Mouse (Mus musculus) kidney, postnatal 10 days (tissue): ENCODE measurements around the gene Helz.
"Not testable (repeated sequence)": the region's sequence is repeated elsewhere in the genome, so short reads cannot be mapped to it uniquely, and the experiment has no call there.

ENCODE experiments used
- DNase-seq: peaks from one replicate; pipeline ENCODE4 v3.0.0; 2021; ENCODE audit warnings: mixed read lengths

The Helz gene

DNA sequence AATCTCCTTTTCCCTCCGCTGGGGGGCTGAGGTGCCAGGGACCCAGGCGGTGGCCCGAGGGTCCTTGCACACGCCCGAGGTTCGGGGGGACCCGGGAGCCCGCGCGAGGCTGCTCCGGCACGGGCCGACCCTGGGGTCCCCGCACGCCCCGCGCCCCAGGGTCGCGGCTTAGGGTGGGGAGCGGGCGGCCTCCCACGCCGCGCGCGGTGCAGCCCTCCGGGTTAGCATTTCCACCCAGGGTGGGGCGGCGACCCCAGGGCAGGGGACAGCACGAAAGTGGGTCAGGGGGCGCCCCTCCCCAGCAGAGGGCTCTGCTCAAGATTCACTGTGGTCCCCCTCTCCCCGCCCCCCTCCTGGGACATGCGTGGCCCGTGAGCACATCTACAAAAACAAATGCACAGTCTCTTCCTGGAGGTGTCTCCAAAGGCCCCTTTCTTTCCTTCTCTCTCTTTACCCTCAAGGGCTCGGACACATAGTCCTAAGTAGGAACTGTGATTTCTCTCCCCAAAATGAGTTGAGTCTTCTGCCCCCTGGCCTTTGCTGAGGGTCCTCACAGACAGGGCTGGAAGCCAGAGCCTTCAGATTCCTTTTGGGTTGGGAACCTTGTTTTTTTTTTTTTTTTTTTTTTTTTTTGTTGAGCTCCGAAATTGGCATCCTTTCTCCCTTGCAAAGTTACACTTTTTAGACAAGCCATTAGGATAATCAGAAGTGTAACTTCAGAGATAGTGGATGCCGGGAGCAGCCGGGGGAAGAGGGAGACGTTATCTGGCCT lies 660 bp downstream of the Helz start:
- peak; percentile 60 for DNase-seq

DNA sequence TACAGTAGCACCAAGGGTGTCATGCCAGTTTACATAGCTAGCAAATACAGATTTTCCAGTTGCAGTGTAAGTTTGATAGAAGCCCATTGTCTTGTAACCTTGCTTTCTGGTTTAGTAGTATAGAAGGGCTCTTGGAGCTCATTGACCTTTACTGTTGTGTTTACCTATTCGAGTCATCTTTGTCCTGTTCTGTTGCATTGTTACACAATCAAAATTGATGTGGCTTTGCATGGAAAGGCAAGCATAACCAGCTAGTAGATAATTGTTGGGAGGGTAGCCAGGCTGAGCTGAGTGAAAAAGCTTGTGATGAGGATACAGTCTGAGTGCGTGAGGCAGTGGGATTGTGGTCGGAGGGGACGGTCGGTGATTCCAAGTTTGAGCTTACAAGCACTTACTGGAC lies 12.1 kb downstream of the Helz start:
- no peak for DNase-seq

DNA sequence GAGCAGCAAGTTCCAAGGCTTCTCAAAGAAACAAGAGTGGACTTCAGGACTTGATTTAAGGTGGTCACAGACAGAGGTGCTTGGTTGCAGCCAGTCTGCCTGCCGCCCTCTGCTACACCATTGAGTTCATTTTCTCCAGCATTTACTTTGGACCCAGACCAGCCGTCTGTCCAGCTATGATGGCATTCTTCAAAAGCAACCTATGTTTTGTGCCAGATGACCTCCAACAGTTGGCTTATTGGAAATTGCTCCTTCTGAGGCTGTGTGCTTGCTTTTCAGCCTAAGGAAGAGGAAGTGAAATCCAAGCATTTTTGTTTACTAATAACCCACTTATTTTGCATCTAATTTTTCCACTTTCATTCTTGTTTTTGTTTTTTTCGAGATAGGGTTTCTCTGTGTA lies 19.7 kb downstream of the Helz start:
- DNase-seq: no peak

DNA sequence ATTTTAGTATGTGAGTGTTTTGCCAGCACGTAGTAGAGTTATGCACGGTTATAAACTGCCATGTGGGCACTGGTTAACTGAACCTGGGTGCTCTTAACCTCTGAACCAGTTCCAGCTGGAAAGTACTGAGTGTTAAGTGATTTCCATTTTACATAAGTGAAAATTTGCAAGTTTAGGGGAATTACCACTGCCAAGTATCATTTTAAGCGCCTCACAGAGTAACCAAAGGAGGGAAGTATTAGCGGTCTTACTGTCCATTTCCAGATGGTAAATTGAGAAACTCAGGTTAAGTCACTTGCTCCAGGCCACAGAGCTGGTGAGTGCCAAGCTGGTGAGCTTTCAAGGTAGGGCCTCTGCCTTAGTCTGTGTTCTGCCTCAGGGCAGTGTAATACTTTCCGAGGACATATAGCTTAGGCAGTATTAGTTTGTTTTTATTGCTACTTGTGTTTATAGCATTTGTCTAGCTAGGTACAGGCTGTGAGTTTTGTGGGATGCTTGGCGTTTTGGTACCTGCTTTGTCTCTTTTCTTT lies 20.8 kb downstream of the Helz start:
- no peak for DNase-seq

DNA sequence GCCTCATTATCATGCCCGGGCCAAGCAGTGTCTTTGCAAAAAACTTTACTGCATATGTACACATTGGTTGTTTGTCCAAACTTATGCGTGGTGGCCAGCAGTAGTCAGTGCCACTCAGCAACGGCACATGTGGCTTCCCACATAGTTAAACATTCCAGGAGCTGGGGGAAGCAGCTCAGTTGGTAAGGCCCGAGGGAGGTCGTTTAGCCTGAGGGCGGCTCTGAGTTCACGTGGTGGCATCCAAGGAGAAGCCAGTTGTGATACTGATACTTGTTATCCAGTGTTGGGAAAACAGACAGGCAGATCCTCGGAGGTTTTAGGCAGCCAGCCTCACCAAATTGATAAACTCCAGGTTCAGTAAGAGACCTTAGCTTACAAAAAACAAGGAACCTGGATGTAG lies 23.2 kb downstream of the Helz start:
- DNase-seq: not testable (repeated sequence)

DNA sequence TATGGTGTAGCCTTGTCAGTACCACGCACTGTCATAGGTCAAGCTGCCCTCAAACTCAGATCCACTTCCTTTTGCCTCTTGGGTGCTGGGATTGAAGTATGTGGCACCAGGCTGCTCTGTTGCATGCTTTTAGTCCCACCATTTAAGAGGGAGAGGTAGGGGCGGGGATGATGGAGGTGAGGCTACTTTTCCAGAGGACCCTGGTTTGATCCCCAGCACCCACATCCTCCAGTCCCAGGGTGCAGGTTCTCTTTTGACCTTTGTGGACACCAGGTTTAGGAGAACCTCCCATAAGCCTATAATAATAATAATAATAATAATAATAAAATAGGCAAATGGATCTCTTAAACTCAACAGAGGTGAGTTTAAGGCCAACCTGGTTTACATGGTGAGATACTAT lies 23.6 kb downstream of the Helz start:
- no peak for DNase-seq

DNA sequence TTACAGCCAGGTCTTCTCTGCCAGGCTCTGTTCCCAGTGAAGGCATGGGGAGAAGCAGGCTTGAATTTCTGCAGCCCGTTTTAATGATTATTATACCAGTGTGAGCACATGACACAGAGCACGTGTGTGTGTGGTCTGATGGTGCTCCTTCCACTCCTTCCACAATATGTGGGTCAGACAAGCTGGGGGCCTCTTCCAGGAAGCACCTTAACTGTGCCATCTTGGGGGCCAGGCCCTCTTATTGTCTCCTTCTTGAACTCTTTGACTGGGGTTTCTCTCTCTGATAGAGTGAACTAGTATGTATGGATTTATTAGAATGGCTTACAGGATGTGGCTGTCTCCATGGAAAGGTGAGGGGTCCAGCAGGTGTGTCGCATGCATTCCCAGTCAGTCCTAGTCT lies 24.8 kb downstream of the Helz start:
- no peak for DNase-seq

DNA sequence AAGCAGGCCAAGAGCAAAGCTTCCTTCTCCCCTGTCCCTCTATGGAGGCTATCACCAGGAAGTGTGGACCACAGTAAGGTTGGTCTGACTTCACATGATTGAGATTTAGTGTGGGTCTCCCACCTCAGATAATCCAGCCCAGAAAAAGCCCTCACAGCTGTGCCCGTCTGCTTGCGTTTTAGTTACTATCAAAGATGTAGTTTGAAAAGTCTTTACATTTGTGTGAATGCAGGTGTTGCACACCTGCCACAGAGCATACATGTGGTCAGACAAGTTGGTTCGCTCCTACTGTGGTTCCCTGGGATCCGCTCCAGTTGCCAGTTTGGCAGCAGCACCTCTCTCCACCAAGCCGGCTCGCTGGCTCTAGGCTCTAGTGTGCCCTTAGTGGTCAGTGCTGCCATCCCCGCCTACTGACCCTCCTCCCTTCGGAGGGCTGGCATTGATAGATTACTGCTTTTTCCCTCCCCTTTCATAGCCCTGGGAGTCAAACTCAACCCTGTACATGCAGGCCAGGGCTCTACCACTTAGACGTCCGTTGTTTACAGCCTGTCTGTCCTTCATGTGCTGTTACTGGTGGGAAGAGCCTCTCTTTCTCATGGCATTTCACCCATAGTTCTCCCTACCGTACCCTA lies 25.4 kb downstream of the Helz start:
- DNase-seq: peak; percentile 72

DNA sequence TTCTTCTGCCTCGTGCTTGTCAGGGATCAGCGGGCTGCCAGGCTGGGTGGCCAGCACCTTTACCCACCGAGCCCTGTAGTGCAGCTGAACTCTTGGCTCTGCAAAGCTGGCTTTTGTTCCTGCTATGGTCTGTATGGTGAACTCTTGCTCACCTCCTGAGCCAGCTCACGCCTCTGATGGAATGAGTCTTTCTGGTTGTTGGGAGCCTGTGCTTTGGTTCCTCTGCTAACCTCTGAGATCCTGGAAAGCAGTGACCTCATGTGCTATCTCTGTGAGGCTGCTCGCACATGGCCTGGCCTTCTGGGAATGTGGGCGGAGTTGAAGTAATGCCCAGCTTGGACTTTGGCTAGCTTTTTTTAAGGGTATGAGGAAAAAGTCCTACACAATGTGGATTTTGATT lies 26.1 kb downstream of the Helz start:
- DNase-seq: peak; percentile 75

DNA sequence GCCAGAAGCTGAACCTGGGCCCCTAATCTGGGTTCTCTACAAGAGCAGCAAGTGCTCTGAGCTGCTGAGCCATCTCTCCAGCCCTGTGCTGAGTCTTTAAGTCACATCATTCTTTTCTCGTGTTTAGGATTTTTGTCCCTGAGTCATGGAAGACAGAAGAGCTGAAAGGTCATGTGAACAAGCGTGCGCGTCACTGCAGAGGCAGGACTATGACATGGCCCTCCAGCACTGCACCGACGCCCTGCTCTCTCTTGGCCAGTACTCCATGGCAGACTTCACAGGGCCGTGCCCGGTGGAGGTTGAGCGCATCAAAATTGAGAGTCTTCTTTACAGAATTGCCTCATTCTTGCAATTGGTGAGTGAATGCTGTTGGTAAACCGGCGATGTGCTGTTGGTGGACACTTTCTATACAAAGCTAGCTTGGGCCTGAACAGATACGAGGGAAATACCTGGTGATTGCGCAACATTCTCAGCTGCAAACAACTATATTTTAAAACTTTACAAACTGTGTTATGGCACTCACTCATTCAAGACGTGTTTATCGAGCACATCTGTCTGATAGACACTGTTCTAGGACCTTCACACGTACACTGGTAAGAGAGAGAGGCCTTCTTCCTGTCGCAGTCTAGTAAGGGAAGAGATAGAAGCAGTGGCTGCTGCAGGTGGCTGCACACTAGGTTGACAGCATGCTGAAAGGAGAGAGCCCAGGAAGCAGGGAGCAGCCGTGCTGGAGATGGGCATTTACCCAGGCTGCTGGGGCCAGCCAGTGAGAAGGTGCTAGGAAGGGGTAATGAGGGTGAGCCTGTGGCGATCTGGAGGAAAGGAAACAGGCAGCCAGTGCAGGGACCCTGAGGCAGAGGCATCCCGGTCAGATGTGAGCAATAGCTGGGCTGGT lies 27.3 kb downstream of the Helz start:
- no peak for DNase-seq

DNA sequence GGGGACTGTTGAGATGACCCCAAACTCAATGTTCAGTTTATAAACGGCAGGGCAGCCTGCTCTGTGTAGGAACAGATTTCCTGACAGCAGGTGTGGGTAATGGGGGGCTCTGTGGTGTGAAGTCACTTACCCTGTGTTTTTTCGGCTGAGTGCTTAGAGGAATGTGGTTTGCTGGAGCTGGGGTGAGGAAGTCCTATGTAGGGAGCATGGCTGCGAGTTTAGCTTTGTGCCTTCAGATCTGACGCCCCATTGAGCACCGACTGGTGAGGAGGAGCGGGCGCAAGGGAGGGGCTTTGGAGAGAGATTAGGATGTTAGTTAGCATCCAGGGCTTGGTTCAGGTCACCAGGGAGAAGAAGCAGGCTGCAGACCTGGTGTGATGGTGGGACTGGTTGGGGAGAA lies 28.5 kb downstream of the Helz start:
- DNase-seq: no peak

DNA sequence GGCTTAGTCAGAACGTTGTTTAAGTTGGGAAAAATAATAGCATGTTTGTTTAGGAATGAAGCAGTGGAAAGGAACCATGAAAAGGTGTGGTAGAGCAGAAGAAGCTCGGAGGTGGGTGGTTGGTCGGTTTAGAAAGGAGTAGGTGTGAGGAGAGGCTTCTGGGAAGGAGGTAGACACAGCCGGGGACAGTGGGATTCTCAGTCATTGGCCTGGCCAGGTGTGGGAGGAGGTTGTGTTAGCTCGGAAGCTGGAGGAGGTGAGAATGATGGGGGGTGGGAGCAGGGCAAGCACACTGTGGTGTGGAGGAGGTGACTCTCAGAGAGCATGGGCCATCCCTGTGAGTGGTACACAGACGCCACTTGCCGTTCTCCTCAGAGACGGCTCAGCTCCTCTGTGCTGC lies 29.7 kb downstream of the Helz start:
- no peak for DNase-seq

DNA sequence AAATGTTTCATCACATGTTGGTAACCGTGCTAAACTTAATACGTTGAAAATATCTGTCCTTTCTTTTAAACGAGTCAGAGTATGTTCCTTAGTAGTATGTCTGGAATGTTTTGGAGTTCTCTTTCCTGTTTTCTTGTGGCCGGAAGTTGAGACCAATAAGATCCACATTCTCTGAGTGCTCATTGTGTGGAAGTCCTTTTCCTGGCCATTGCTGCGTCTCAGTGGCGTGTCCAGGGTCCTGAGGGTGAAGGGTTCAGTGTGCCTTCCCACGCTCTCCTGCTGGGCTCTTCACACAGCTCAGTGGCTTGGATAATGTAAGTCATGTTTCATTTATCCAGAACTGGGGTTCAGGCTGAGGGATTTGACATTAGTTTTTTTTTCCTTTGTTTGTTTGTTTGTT lies 30.5 kb downstream of the Helz start:
- peak; percentile 52 for DNase-seq

DNA sequence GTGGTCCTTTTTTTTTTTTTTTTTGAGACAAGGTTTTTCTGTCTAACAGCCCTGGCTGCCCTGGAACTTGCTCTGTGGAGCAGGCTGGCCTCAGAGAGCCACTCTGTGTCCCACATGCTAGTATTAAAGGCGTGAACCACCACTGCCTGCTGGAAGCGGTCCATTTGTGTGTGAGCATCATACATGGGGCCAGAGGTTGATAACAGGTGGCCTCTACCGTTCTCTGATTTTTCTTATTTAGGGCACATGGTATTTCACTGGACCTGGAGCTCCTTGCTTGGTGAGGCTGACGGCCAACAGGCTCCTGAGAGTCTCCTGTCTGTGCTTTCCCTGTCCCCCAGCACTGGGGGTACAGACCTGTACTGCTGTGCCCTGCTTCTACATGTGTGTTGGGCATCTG lies 33.1 kb downstream of the Helz start:
- no peak for DNase-seq

DNA sequence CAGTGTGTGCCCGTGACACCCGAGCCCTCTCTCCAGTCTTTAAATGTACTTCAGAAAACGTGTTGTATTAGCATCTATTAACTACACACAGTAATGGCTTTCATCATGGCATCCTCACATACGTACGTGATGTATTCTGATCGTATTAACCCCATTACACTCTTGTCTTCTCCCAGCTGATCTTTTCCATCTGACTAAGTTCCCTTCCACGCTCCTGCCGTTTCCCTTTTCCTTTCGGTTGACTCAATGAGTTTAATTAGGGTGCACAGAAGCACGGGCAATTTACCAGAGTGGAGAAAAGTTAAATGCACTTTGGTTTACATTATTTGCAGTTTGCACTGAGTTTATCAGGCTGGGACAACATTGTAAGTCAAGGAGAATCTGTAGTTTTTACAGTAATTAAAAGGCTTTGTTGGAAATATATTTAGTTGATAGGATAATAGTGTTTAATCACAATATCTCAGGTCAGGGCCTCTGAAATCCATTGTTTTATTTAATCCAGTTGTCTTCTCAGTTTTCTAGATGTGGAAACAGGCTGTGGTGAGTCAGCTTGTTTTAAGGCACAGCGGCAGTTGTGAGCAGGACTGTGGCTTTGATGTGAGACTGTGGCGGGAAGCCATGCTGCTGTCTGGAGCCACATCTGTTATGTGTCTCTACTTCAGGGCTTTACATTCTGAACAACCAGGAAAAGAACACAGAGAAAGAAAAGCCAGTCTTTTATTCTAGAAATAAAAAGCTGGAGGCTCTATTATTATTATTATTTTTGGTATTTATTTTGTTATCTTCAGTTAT lies 37.1 kb downstream of the Helz start:
- peak; percentile 53 for DNase-seq

DNA sequence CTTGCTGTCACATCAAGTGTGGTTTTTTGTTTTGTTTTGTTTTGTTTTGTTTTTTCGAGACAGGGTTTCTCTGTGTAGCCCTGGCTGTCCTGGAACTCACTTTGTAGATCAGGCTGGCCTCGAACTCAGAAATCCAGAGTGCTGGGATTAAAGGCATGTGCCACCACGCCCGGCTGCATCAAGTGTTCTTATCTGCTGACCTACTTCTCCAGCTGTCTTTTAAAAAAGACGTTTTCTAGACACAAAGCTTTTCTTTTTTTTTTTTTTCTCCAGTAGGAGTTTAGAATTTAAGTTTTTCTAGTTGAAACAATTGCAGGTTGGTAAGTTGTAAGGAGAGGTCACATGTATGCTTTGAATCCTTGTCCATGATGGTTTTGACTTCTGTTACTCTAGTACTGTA lies 38.4 kb downstream of the Helz start:
- DNase-seq: not testable (repeated sequence)

DNA sequence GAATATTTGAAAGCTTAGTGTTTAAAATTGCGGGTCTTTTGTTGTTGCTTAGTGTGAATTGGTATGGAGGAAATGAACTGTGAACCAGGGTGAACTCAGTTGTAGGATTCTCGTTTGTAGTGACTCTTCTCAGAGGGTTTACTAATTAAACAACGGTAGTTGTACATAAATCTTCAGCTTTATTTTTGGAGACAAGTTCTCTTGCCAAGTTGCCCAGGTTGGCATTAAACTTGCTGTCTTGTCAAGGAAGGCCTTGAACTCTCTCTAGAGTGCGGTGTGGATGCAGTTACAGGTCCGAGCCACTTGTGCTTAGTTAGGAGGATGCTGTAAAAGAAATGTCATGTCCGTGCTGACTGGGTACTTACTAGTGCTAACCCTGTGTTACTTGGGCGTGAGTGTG lies 39.4 kb downstream of the Helz start:
- no peak for DNase-seq

DNA sequence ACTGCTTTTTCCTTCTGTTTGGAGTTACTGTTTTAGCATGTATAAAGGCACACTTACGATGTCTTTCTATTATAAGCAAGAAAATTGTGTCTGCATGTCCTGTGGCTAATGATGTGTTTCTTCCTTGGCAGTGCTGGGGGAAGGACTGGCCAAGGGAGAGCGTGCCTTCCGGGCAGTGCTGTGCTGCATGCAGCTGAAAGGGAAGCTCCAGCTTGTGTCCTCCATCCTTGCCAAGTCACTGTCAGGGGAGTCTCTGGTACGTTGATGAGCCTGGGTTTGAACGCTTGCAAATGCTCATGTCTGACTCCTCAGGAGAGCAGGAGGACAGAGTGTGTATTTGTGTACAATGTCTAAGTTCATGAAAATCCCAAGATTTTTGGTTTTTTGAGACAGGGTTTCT lies 44.8 kb downstream of the Helz start:
- DNase-seq: no peak

DNA sequence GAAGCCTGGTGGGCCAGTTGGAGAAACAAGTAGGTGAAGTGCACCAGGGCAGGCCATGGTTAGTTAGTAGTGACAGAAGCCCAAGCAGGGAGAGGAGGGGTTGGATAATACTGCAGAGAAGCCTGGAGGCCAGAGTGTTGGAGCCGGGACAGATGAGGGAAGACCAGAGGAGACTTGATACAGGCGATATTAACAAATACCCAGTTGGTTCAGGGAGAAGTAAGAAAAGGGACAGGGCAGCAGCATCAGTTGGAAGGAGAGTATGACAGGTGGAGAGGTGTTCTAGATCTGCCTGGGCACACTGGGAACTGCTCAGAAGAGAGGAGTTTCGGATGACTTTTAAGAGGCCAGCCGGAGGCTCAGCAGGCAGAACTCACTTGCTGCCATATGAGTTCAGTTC lies 49.7 kb downstream of the Helz start:
- DNase-seq: no peak

DNA sequence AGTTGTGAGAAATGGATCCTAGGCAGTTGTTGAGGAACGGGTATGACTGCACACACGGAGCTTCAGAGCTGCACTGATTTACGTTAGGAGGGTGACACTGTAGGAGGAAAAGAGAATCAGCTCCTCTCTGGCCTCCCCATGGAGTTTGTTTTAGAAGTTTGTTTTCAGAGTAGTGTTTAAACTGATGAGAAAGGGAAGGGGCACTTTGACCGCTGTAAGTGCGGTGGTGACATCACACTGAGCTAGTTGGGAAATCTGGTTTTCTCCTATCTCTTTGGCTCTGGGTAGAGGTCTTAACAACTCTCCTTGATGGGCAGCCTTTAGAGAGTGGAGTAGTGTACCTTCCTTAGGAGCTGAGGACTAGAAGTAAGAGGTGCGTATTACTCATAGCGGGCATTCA lies 58.0 kb downstream of the Helz start:
- no peak for DNase-seq

DNA sequence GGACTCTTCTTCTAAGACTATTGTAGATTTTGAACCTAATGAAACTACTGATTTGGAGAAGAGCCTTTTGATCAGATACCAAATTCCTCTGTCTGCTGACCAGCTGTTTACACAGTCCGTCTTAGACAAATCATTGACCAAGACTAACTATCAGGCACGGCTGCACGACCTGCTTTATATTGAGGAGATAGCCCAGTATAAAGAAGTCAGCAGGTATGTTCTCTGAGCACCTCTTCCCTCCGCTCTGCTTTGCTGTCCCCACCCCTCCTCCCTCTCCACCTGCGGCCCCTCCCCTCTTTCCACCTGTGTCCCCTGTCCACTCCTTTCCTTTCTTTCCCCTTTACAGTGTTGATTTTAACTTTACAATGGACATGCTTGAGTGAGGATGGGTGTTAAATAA lies 66.2 kb downstream of the Helz start:
- DNase-seq: no peak

DNA sequence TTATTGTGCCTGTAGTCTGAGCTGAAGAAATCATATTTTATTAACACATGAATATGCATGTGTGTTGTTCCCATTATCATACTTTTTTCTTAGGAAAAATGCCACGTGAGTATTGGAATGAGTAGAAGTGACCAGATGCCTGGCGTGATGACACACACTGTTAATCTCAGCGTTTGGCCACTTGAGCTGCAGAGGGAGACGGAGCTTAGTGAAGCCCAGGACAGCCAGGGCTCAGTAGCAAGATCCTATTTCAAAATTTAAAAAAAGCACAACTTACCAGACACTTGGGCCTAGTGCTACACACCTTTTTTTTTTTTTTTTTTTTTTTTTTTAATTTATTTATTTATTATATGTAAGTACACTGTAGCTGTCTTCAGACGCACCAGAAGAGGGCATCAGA lies 68.0 kb downstream of the Helz start:
- DNase-seq: no peak

DNA sequence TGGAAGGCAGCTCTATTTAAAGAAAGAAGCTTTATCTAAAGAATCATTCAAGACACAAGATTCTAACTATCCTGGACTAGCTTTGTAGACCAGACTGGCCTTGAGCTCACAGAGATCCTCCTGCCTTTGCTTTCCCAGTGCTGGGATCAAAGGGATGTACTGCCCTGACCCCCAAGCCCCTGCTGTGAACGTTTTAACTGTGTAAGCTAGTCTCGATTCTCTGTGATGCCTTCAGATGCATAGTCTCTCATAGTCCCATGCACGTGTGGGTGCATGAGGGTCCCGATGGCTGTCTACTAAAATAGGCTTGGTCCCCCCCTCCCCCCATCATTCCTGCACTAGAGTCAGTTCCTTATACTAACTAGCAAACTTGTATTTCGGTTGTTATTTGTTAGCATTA lies 70.2 kb downstream of the Helz start:
- DNase-seq: no peak
